Mouse (Mus musculus) hindbrain, embryonic 14.5 days (tissue): ENCODE measurements around the gene Rnf223. TPM values are rescaled to one million over a fixed set of nuclear protein-coding genes. Genes with fewer than 3 reads are reported as not detected.

Experiments used
- ATAC-seq: fragments of 200-750 bp; cut with Nextera tagmentation; 2 replicates; pipeline ENCODE4 v1.8.0; 2017; ENCODE audit warnings: moderate number of reproducible peaks, mild to moderate bottlenecking, moderate TSS enrichment, moderate library complexity; ENCODE audit not compliant: low FRiP score
- DNase-seq: peaks from one replicate; pipeline ENCODE4 v3.0.0-alpha.2; 2015; ENCODE audit warnings: low spot score
- H3K27ac ChIP-seq: fragments of 300-500 bp; sonication (generic); 2 replicates; pipeline ENCODE4 v1.5.1; 2014; ENCODE audit warnings: mild to moderate bottlenecking, moderate library complexity
- H3K27me3 ChIP-seq: fragments of 300-500 bp; sonication (generic); 2 replicates; pipeline ENCODE4 v1.6.1; 2014; ENCODE audit warnings: mild to moderate bottlenecking, low read length, mixed read lengths; ENCODE audit not compliant: control insufficient read depth, insufficient read depth
- H3K36me3 ChIP-seq: fragments of 300-500 bp; sonication (generic); replicated peaks from 2 replicates; pipeline ENCODE4 v1.6.1; 2014; ENCODE audit not compliant: control insufficient read depth, insufficient read depth
- H3K4me1 ChIP-seq: fragments of 300-500 bp; sonication (generic); replicated peaks from 2 replicates; pipeline ENCODE4 v1.6.1; 2014; ENCODE audit warnings: antibody characterized with exemption, low read length, mixed read lengths; ENCODE audit not compliant: control insufficient read depth, insufficient read depth
- H3K4me2 ChIP-seq: fragments of 300-500 bp; sonication (generic); replicated peaks from 2 replicates; pipeline ENCODE4 v1.6.1; 2014; ENCODE audit warnings: mild to moderate bottlenecking, moderate library complexity
- H3K4me3 ChIP-seq: fragments of 300-500 bp; sonication (generic); replicated peaks from 2 replicates; pipeline ENCODE4 v1.5.1; 2014; ENCODE audit warnings: mild to moderate bottlenecking, low read length
- H3K9ac ChIP-seq: fragments of 300-500 bp; sonication (generic); 2 replicates; pipeline ENCODE4 v1.6.1; 2014
- H3K9me3 ChIP-seq: fragments of 300-500 bp; sonication (generic); 2 replicates; pipeline ENCODE4 v1.6.1; 2016; ENCODE audit warnings: low read length; ENCODE audit not compliant: control insufficient read depth
- WGBS: fragments of 180-500 bp; shearing (Covaris S2); extraction: QIAGEN DNeasy Blood & Tissue Kit; methylation state at CpG from one replicate; pipeline ENCODE4 v1.1.7; 2014; 5-methylcytosine and 5-hydroxymethylcytosine counted together
- polyA plus RNA-seq: library from polyadenylated mRNA; unstranded; fragments of >200 nt; fragmentation: Nextera tagmentation; extraction: Ambion mirVana; gene quantifications from 2 replicates; pipeline ENCODE4 v1.2.1, GENCODE M21; 2014

Rnf223 gene
- polyA plus RNA-seq, result 0.59 and 0.81 TPM in 2 replicates

DNA sequence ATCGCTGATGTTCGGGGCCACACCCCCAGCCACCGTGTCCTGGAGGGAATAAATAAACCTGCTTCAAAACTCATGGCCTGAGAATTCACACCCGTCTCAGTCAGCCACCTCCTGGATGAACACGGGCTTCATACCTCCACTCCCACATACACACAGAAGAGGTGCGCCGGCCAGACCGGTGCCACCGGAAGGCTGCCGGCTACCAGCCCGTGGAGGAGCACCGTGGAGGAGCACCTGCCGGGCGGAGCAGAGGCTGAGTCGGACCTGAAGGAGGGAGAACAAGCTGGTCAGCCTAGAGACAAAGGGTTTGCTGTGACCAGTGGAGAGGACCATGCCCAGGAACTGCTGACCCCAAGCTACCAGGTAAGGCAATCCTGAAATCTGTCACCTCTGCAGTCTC, at the start of gene Rnf223:
Gene Rnf223, plus strand, starts transcription at position 78 of the 400 bp plus-strand sequence.
- no peak for DNase-seq

DNA sequence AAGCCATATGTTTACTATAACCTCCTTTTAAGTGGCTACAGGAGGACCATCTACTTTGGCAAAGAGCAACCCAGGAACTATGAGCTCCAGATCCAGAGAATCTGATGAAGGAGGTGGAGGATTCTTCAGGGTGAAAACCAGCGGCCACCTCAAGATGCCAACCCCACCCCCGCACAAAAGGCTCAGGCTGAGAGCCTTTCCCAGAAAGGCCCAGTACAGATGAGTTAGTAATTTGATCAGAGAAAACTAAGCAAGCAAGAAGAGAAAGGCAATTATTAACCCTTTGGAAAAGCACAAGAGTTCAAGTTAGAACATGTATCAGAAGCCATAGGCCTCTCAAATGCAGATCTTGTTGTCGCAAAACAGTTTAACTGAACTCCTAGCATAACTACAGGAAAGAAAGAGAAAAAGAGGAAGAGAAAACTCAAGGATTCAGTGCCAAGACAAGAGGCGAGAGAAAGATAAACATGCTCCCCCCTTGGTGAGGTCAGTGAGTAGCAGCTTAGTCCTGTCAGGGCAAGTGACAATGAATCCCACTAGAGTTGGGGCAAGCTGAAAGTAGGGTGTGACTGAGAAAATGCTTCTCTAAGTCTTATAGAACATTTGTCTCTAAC, 47.6 kb upstream of the Rnf223 start:
- 70% methylated on average over 4 of the region's 4 CpGs for WGBS
- no peaks in the 10 kb centered on the region for H3K9me3 ChIP-seq
- peaks cover 3% of the 10 kb centered on the region for H3K27me3 ChIP-seq
- H3K4me3 ChIP-seq, result no peak overlapping the region
- no peak for DNase-seq
- no peaks in the 10 kb centered on the region for H3K36me3 ChIP-seq
- no peak overlapping the region for H3K27ac ChIP-seq
- H3K4me2 ChIP-seq, result no peak overlapping the region
- ATAC-seq, result no peak
- H3K9ac ChIP-seq, result no peak overlapping the region
- peaks cover 5% of the 10 kb centered on the region; the same call in 1 of the 2 replicates for H3K4me1 ChIP-seq

More for the DNA sequence above, at the start of gene Rnf223:
- Histone ChIP-seq H3K27me3 (no peaks in the 10 kb centered on the region), H3K9me3 (no peaks in the 10 kb centered on the region), H3K36me3 (peaks cover 20% of the 10 kb centered on the region), H3K4me2 (no peak within 1 kb of the TSS), H3K9ac (no peak within 1 kb of the TSS), H3K27ac (no peak within 1 kb of the TSS), H3K4me3 (no peak within 1 kb of the TSS), H3K4me1 (no peaks in the 10 kb centered on the region)
- no peak for ATAC-seq
- 86% methylated on average over 15 of the region's 15 CpGs for WGBS

DNA sequence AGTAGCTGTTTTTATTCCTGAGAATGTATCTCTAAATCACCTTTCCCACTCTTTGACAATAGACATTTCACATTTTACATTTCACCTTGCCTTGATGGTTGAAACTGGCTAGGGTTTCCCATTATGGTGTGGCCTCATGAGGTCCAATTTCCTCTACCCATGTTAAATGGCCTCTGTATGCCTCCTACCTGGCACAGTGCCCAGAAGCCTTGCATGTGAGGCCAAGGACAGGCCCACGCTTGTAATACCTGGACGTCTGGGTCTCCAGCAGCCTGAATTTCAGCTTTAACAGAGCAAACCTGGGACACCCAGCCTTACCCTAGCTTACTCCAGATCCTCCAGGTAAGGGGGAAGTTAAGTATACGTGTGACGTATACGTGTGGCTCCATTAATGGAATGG, 47.0 kb upstream of the Rnf223 start:
- DNase-seq, result no peak
- Histone ChIP-seq H3K9me3 (no peaks in the 10 kb centered on the region), H3K4me1 (no peaks in the 10 kb centered on the region), H3K27ac (no peak overlapping the region), H3K4me2 (no peak overlapping the region), H3K27me3 (no peaks in the 10 kb centered on the region), H3K9ac (no peak overlapping the region), H3K36me3 (no peaks in the 10 kb centered on the region), H3K4me3 (no peak overlapping the region)
- no peak for ATAC-seq
- 83% methylated on average over 5 of the region's 5 CpGs for WGBS

DNA sequence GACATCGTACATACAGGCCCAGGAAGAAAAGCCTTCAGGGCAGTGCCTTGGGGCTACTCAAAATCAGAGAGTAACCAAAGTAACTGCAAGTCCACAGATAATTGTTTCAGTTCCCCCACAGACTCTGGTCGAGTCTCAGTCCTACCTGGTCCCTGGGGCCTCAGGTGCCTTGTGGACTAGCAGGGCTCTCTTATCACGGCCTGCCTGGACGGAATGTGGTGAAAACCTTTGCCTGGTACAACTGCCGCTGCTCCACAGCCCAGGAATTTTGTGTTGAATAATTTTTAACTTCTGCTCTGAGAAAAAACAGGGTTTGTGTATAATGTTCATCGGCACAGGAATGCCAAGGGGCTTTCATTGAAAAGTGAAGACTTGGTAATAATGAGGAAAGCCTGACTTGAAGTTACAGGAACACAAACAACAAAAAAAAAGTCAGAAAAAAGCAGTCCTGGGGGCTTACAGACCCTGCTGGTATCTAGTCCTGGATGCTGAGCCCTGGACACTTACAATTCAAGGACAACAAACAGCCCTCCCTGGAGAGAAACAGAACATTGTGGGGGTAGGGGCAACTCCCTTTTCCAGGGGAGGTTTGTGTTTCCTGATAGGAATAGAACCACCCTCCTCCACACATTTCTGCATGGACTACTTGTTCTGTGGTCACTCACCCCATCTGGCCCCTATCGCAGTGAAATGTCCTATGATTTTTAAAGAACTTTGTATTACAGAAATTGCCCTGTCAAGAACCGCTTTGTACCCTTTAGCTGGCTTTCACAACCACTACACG, 46.0 kb upstream of the Rnf223 start:
- no peak for ATAC-seq
- Histone ChIP-seq H3K4me1 (no peaks in the 10 kb centered on the region), H3K36me3 (no peaks in the 10 kb centered on the region), H3K4me2 (no peak overlapping the region), H3K27ac (no peak overlapping the region), H3K9ac (no peak overlapping the region), H3K27me3 (no peaks in the 10 kb centered on the region), H3K9me3 (no peaks in the 10 kb centered on the region), H3K4me3 (no peak overlapping the region)
- WGBS, result 85% methylated on average over 9 of the region's 9 CpGs
- DNase-seq, result no peak

DNA sequence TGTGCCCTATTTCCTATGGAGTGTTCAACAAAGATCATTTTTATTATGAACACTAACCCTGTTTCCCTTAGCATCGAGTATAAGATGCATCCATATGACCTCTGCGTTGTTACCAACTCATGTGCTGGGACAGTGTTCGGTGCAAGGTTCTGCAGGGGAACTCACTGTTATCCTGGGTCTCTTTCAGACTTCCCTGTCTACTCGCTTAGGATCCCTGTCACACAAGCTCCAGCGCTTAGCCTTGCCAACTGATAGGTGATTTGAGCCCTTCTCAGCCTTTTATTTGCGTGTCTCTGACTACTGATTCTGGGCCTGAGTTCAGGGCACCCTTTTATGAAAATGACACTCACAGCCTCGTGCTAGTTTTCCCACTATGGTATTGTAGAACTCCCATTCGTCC, 45.1 kb upstream of the Rnf223 start:
- H3K9me3 ChIP-seq, result no peaks in the 10 kb centered on the region
- no peaks in the 10 kb centered on the region for H3K27me3 ChIP-seq
- no peak for DNase-seq
- no peak for ATAC-seq
- no peak overlapping the region for H3K4me3 ChIP-seq
- no peaks in the 10 kb centered on the region for H3K4me1 ChIP-seq
- H3K4me2 ChIP-seq, result no peak overlapping the region
- WGBS, result 88% methylated on average over 8 of the region's 8 CpGs
- H3K36me3 ChIP-seq, result no peaks in the 10 kb centered on the region
- H3K9ac ChIP-seq, result no peak overlapping the region
- H3K27ac ChIP-seq, result no peak overlapping the region

DNA sequence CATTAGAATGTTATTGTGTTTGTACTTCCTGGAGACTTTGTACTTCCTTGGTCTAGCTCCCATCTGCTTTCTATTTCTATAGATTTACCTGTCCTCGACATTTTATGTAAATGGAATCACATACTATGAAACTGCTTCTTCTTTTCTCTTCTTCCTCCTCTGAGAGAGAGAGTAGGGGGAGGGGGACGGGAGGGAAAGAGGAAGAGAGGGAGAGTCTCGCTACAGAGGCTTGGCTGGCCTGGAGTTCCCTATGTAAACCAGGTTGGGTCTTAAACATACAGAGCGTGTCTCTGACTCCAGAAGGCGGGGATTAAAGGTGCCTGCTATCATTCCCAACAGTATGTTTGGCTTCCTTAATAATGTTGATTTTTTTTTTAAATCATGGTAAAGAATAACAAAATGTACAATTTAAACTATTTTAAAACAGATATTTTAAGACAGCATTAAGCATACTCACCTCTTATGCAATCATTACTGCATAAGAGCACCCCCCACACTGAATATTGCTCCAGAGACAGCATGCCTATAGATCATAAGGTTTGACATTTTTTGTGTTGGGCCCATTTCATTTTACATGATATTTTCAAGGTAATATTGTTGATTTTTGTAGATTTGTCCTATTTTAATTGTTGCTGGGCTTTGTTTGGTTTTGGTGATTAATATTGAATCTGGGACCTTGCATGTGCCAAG, 42.8 kb upstream of the Rnf223 start:
- WGBS, result 43% methylated on average over 5 of the region's 5 CpGs
- no peak overlapping the region for H3K27ac ChIP-seq
- ATAC-seq (no peak), DNase-seq (no peak)
- no peaks in the 10 kb centered on the region for H3K27me3 ChIP-seq
- no peak overlapping the region for H3K4me2 ChIP-seq
- H3K9ac ChIP-seq, result no peak overlapping the region
- no peaks in the 10 kb centered on the region for H3K4me1 ChIP-seq
- H3K9me3 ChIP-seq, result no peaks in the 10 kb centered on the region
- H3K4me3 ChIP-seq, result no peak overlapping the region
- H3K36me3 ChIP-seq, result no peaks in the 10 kb centered on the region

DNA sequence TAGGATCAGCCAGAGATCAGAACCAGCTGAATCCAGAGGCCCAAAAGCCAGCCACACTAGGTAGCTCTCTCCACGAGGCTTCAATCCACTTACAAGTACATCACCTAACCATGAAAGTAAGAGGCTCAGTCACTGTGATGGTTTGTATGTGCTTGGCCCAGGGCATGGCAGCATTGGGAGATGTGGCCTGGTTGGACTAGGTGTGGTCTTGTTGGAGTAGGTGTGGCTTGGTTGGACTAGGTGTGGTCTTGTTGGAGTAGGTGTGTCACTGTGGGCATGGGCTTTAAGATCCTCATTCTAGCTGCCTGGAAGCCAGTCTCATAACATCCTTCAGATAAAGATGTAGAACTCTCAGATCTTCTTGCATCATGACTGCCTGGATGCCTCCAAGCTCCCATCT, 39.1 kb upstream of the Rnf223 start:
- no peak overlapping the region for H3K4me3 ChIP-seq
- no peak for DNase-seq
- no peaks in the 10 kb centered on the region for H3K4me1 ChIP-seq

DNA sequence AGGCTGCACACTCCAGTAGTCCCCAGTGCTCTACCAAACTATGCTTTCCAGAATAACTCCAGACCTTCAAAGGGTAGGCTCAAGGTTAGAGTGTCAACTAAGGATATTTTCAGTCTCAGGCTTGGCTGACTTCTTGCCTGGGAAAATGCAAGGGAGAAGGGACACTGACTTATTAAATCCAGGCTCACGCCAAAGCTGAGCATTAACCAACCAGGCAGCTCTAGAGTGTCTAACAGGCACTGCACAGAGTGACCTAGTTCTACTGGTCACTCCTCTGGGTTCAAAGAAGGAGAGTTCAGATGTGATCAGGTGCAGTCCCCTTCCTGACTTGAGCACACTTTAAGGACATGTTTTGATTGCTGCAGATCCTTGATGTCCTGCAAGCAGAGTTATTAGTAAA, 37.5 kb upstream of the Rnf223 start:
- no peak overlapping the region for H3K27ac ChIP-seq
- H3K27me3 ChIP-seq, result no peaks in the 10 kb centered on the region
- 82% methylated on average over 1 of the region's 1 CpGs for WGBS
- no peaks in the 10 kb centered on the region for H3K9me3 ChIP-seq
- DNase-seq (no peak), ATAC-seq (no peak)
- no peak overlapping the region for H3K4me2 ChIP-seq
- H3K4me3 ChIP-seq, result no peak overlapping the region
- no peak overlapping the region for H3K9ac ChIP-seq
- no peaks in the 10 kb centered on the region for H3K4me1 ChIP-seq
- no peaks in the 10 kb centered on the region for H3K36me3 ChIP-seq

More for the DNA sequence above, 39.1 kb upstream of the Rnf223 start:
- no peaks in the 10 kb centered on the region for H3K36me3 ChIP-seq
- no peaks in the 10 kb centered on the region for H3K27me3 ChIP-seq
- no peak overlapping the region for H3K27ac ChIP-seq
- H3K9me3 ChIP-seq, result no peaks in the 10 kb centered on the region
- 57% methylated on average over 1 of the region's 1 CpGs for WGBS
- H3K9ac ChIP-seq, result no peak overlapping the region
- no peak for ATAC-seq
- H3K4me2 ChIP-seq, result no peak overlapping the region

DNA sequence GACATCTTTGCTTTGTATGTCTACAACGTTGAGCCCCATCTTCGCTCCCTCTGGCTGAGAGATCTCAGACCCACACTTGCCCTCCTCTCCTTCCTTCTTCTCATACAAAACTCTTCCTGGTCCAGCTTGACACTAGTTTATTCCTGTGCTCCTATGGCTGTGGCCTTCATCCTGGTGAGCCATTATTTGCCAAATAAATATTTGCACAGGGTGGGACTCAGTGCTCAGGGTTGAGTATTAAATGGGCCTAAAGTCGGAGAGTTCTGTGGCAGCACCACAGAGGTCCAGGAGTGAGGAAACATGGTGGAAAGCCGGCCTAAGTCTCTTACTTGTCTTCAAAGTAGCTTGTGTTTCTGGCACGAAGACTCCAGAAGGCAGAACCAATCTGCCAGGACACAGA, 36.6 kb upstream of the Rnf223 start:
- Histone ChIP-seq H3K9ac (no peak overlapping the region), H3K4me3 (no peak overlapping the region), H3K9me3 (no peaks in the 10 kb centered on the region), H3K4me1 (no peaks in the 10 kb centered on the region), H3K36me3 (no peaks in the 10 kb centered on the region), H3K4me2 (no peak overlapping the region), H3K27me3 (no peaks in the 10 kb centered on the region), H3K27ac (no peak overlapping the region)
- 86% methylated on average over 5 of the region's 5 CpGs for WGBS
- DNase-seq, result no peak
- ATAC-seq, result no peak
